Mouse (Mus musculus) embryonic facial prominence, embryonic 15.5 days (tissue): Measurements from ENCODE around the gene Ckm. TPM values are rescaled to one million over a fixed set of nuclear protein-coding genes. Genes with fewer than 3 reads are reported as not detected.

Source experiments
- ATAC-seq: fragments of 200-750 bp; cut with Nextera tagmentation; 2 replicates; pipeline ENCODE4 v1.8.0; 2017; ENCODE audit warnings: low read depth, moderate TSS enrichment; ENCODE audit not compliant: insufficient number of reproducible peaks, low FRiP score, low TSS enrichment
- H3K27ac ChIP-seq: fragments of 300-500 bp; sonication (generic); replicated peaks from 2 replicates; pipeline ENCODE4 v1.5.1; 2015; ENCODE audit warnings: mild to moderate bottlenecking, inconsistent platforms
- H3K27me3 ChIP-seq: fragments of 300-500 bp; sonication (generic); 2 replicates; pipeline ENCODE4 v1.6.1; 2015; ENCODE audit warnings: inconsistent platforms
- H3K36me3 ChIP-seq: fragments of 300-500 bp; sonication (generic); 2 replicates; pipeline ENCODE4 v1.6.1; 2015; ENCODE audit warnings: mild to moderate bottlenecking, inconsistent platforms
- H3K4me1 ChIP-seq: fragments of 300-500 bp; sonication (generic); 2 replicates; pipeline ENCODE4 v1.6.1; 2015; ENCODE audit warnings: inconsistent platforms
- H3K4me2 ChIP-seq: fragments of 300-500 bp; sonication (generic); replicated peaks from 2 replicates; pipeline ENCODE4 v1.6.1; 2015; ENCODE audit warnings: mild to moderate bottlenecking, inconsistent platforms
- H3K4me3 ChIP-seq: fragments of 300-500 bp; sonication (generic); replicated peaks from 2 replicates; pipeline ENCODE4 v1.5.1; 2015; ENCODE audit warnings: mild to moderate bottlenecking, inconsistent platforms
- H3K9ac ChIP-seq: fragments of 300-500 bp; sonication (generic); 2 replicates; pipeline ENCODE4 v1.6.1; 2015; ENCODE audit warnings: inconsistent platforms
- H3K9me3 ChIP-seq: fragments of 300-500 bp; sonication (generic); replicated peaks from 2 replicates; pipeline ENCODE4 v1.6.1; 2016; ENCODE audit warnings: inconsistent platforms
- WGBS: fragments of 180-500 bp; shearing (Covaris S2); methylation state at CpG from one replicate; pipeline ENCODE4 v1.1.7; 2015; 5-methylcytosine and 5-hydroxymethylcytosine counted together
- polyA plus RNA-seq: library from polyadenylated mRNA; unstranded; fragments of >200 nt; fragmentation: Nextera tagmentation; extraction: Ambion mirVana; gene quantifications from 2 replicates; pipeline ENCODE4 v1.2.1, GENCODE M21; 2015

Gene Ckm
- polyA plus RNA-seq, 1 experiment from 2014 or later: 118 TPM

- peaks cover 9% of the 10 kb centered on the region; the same call in 1 of the 2 replicates for H3K27me3 ChIP-seq
- H3K36me3 ChIP-seq: no peaks in the 10 kb centered on the region
- H3K4me2 ChIP-seq: no peak overlapping the region
- ATAC-seq: no peak
- no peak overlapping the region for H3K4me3 ChIP-seq
- WGBS: 90% methylated on average over 3 of the region's 3 CpGs
- no peak overlapping the region for H3K27ac ChIP-seq
- no peak overlapping the region for H3K9ac ChIP-seq
- H3K9me3 ChIP-seq: no peaks in the 10 kb centered on the region
- H3K4me1 ChIP-seq: 0 out of 2 replicates have a peak, but pooled peaks cover 3% of the 10 kb centered on the region
These were observed 8.9 kb downstream of the Ckm start for GRCm38 (mm10) chr7:19413525-19413924.

DNA sequence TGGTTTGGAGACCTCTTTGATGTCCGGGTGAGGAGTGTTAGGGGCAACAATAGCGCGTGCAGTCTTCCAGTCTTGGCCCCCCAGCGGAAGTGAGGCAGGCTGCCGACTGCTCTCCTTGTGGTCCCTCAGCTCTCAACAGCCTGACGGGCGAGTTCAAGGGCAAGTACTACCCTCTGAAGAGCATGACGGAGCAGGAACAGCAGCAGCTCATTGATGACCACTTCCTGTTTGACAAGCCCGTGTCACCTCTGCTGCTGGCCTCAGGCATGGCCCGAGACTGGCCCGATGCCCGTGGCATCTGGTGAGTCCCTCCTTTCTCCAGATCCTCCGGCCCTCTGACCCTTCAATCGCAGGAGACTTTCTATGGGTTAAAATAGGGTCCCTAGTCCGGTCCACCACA, 12.0 kb downstream of the Ckm start:
- no peak for ATAC-seq
- Histone ChIP-seq H3K27ac (no peak overlapping the region), H3K4me2 (no peak overlapping the region), H3K9me3 (no peaks in the 10 kb centered on the region), H3K4me3 (no peak overlapping the region), H3K4me1 (peaks cover 13% of the 10 kb centered on the region), H3K36me3 (no peaks in the 10 kb centered on the region), H3K9ac (no peak overlapping the region), H3K27me3 (peaks cover 37% of the 10 kb centered on the region)
- 64% methylated on average over 15 of the region's 15 CpGs for WGBS

GRCm38 (mm10) chr7:19420121-19420520, 15.5 kb downstream of the Ckm start:
- ATAC-seq: no peak
- Histone ChIP-seq H3K9ac (no peak overlapping the region), H3K36me3 (peaks cover 5% of the 10 kb centered on the region; the same call in 1 of the 2 replicates), H3K9me3 (no peaks in the 10 kb centered on the region), H3K4me3 (no peak overlapping the region), H3K4me1 (peaks cover 14% of the 10 kb centered on the region), H3K27me3 (peaks cover 42% of the 10 kb centered on the region), H3K27ac (no peak overlapping the region), H3K4me2 (peak overlapping the region; percentile 36)
- 5% methylated on average over 28 of the region's 28 CpGs for WGBS

GRCm38 (mm10) chr7:19420821-19421636, 16.5 kb downstream of the Ckm start:
- peak; percentile 85 for ATAC-seq
- no peak overlapping the region for H3K27ac ChIP-seq
- no peaks in the 10 kb centered on the region for H3K9me3 ChIP-seq
- peak overlapping the region; percentile 36 for H3K4me3 ChIP-seq
- H3K36me3 ChIP-seq: peaks cover 14% of the 10 kb centered on the region
- H3K4me2 ChIP-seq: peak overlapping the region; percentile 61
- no peak overlapping the region for H3K9ac ChIP-seq
- 13% methylated on average over 43 of the region's 43 CpGs for WGBS
- H3K27me3 ChIP-seq: peaks cover 42% of the 10 kb centered on the region
- H3K4me1 ChIP-seq: peaks cover 14% of the 10 kb centered on the region

- no peak overlapping the region for H3K9ac ChIP-seq
- no peak for ATAC-seq
- WGBS: 73% methylated on average over 3 of the region's 3 CpGs
These were observed 18.5 kb downstream of the Ckm start for GRCm38 (mm10) chr7:19423083-19423482.

GRCm38 (mm10) chr7:19424051-19424450, 19.5 kb downstream of the Ckm start:
- ATAC-seq: no peak

More at GRCm38 (mm10) chr7:19423083-19423482, 18.5 kb downstream of the Ckm start:
- H3K4me3 ChIP-seq: no peak overlapping the region
- H3K9me3 ChIP-seq: no peaks in the 10 kb centered on the region
- peaks cover 14% of the 10 kb centered on the region for H3K4me1 ChIP-seq
- no peak overlapping the region for H3K27ac ChIP-seq
- peaks cover 33% of the 10 kb centered on the region for H3K27me3 ChIP-seq
- H3K36me3 ChIP-seq: peaks cover 35% of the 10 kb centered on the region
- no peak overlapping the region for H3K4me2 ChIP-seq

GRCm38 (mm10) chr7:19426349-19426748, 21.8 kb downstream of the Ckm start:
- H3K4me3 ChIP-seq: no peak overlapping the region
- H3K36me3 ChIP-seq: peaks cover 68% of the 10 kb centered on the region
- peaks cover 8% of the 10 kb centered on the region for H3K27me3 ChIP-seq
- H3K4me2 ChIP-seq: no peak overlapping the region
- H3K4me1 ChIP-seq: peaks cover 3% of the 10 kb centered on the region
- H3K9ac ChIP-seq: no peak overlapping the region
- no peak overlapping the region for H3K27ac ChIP-seq
- WGBS: 73% methylated on average over 6 of the region's 6 CpGs
- no peaks in the 10 kb centered on the region for H3K9me3 ChIP-seq
- no peak for ATAC-seq

More at GRCm38 (mm10) chr7:19424051-19424450, 19.5 kb downstream of the Ckm start:
- Histone ChIP-seq H3K27me3 (peaks cover 28% of the 10 kb centered on the region), H3K4me3 (no peak overlapping the region), H3K27ac (no peak overlapping the region), H3K4me1 (peaks cover 14% of the 10 kb centered on the region), H3K9me3 (no peaks in the 10 kb centered on the region), H3K4me2 (no peak overlapping the region), H3K36me3 (peaks cover 45% of the 10 kb centered on the region), H3K9ac (no peak overlapping the region)
- 71% methylated on average over 4 of the region's 4 CpGs for WGBS

GRCm38 (mm10) chr7:19426888-19427287, 22.3 kb downstream of the Ckm start:
- ATAC-seq: no peak
- no peak overlapping the region for H3K4me2 ChIP-seq
- WGBS: 85% methylated on average over 6 of the region's 6 CpGs
- H3K36me3 ChIP-seq: peaks cover 73% of the 10 kb centered on the region
- no peak overlapping the region for H3K4me3 ChIP-seq
- no peak overlapping the region for H3K27ac ChIP-seq
- no peaks in the 10 kb centered on the region for H3K9me3 ChIP-seq
- no peaks in the 10 kb centered on the region for H3K4me1 ChIP-seq
- peaks cover 3% of the 10 kb centered on the region; the same call in 1 of the 2 replicates for H3K27me3 ChIP-seq
- no peak overlapping the region for H3K9ac ChIP-seq

DNA sequence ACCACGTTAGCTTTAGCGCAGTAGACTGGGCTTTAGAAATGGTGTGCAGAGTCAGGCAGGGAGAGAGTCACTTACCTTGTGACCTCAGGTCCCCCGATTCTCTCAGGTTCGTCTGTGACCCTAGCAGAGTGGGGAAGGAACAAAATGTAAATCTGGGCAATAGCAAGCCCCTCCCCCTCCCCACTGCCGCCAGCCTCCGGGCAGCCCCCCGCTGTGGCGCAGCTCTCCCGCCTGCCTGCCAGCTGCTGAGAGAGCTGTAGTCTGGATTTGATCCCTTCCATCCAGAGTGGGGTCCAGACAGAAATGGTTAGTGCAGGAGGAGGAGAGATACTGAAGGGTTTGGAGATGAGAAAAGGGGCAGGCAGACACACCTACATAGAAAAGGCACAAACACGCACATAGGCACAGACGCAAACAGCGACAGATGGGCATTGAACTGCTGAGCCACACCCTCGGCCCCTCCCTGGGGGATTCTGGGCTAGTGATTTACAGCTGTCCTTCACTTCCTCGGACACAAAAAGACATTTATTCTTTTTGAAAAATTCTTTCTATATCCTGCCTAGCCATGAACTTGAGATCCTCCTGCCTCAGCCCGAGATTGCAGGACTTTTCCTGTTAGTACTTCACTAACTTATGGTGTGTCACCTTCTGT, 23.5 kb downstream of the Ckm start:
- Histone ChIP-seq H3K9ac (no peak overlapping the region), H3K36me3 (peaks cover 85% of the 10 kb centered on the region), H3K9me3 (no peaks in the 10 kb centered on the region), H3K4me2 (no peak overlapping the region), H3K4me3 (no peak overlapping the region), H3K27ac (no peak overlapping the region), H3K4me1 (no peaks in the 10 kb centered on the region), H3K27me3 (no peaks in the 10 kb centered on the region)
- 67% methylated on average over 15 of the region's 15 CpGs for whole genome bisulfite sequencing
- no peak for ATAC-seq

DNA sequence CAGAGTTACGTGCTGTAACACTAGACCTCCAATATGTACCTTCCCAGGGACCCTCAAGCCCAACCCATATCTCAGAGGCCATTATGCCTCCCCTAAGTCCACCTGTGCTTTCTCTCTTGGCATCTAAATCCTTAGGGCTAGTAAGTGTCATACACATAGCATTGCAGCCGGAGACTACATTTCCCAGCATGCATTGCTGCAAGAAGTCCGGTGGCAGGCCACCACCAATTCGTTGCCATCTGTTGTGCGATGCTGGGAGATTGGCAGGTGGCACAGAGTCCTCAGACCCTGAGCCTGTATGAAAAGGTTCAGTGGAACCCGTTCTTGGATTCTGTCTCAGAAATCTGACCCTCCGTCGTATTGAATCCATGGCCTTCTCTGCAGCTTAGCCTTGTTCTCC, 25.1 kb downstream of the Ckm start:
- Histone ChIP-seq H3K9me3 (no peaks in the 10 kb centered on the region), H3K4me2 (no peak overlapping the region), H3K9ac (no peak overlapping the region), H3K4me3 (no peak overlapping the region), H3K27ac (no peak overlapping the region), H3K4me1 (no peaks in the 10 kb centered on the region), H3K36me3 (peaks cover 100% of the 10 kb centered on the region), H3K27me3 (no peaks in the 10 kb centered on the region)
- no peak for ATAC-seq
- WGBS: 71% methylated on average over 8 of the region's 8 CpGs

- H3K4me1 ChIP-seq: no peaks in the 10 kb centered on the region
- H3K36me3 ChIP-seq: peaks cover 100% of the 10 kb centered on the region
- H3K4me3 ChIP-seq: no peak overlapping the region
- H3K9ac ChIP-seq: no peak overlapping the region
- no peak overlapping the region for H3K4me2 ChIP-seq
- H3K27me3 ChIP-seq: no peaks in the 10 kb centered on the region
- ATAC-seq: no peak
- WGBS: 81% methylated on average over 6 of the region's 6 CpGs
- no peaks in the 10 kb centered on the region for H3K9me3 ChIP-seq
- H3K27ac ChIP-seq: no peak overlapping the region
These were observed 25.8 kb downstream of the Ckm start for GRCm38 (mm10) chr7:19430402-19430801.
